Mouse (Mus musculus) urinary bladder, postnatal 0 days (tissue): Measurements from ENCODE around the gene Rgs4. TPM values are rescaled to one million over a fixed set of nuclear protein-coding genes. Genes with fewer than 3 reads are reported as not detected.

ENCODE experiments used
- polyA plus RNA-seq: library from polyadenylated mRNA; unstranded; fragments of >200 nt; fragmentation: Nextera tagmentation; extraction: Ambion mirVana; gene quantifications from 2 replicates; pipeline ENCODE4 v1.2.1, GENCODE M21; 2015

Gene Rgs4
- 8.6 and 11.8 TPM in 2 replicates for polyA plus RNA-seq

GRCm38 (mm10) chr1:169747473-169747872 is at the start of gene Rgs4:
Rgs4 (minus strand) TSS chr1:169747642.

Other genes with a start within 250 kb of the Rgs4 start
- gene Nuf2, start 216.2 kb downstream of the Rgs4 start, polyA plus RNA-seq = 8.8 and 14.4 TPM in 2 replicates
- 32.2 and 37.2 TPM in 2 replicates for gene Rgs5, start 92.1 kb downstream of the Rgs4 start, polyA plus RNA-seq
- not detected in 2 replicates for gene Ccdc190, start 181.0 kb upstream of the Rgs4 start, polyA plus RNA-seq
- gene Hsd17b7, start 221.6 kb upstream of the Rgs4 start, polyA plus RNA-seq = 25.0 and 77.8 TPM in 2 replicates